Mouse (Mus musculus) heart, postnatal 0 days (tissue): ENCODE results near the gene Slc9a3r1.

Experiments used
- CTCF ChIP-seq: IDR thresholded peaks from 2 replicates; pipeline ENCODE4 v1.5.1; 2016; ENCODE audit warnings: antibody characterized with exemption, control low read depth, low read depth
- EP300 ChIP-seq: IDR thresholded peaks from 2 replicates; pipeline ENCODE4 v1.6.1; 2016; ENCODE audit warnings: antibody characterized with exemption, low read depth

- TF ChIP-seq CTCF (no peak), EP300 (no peak)
Observed at GRCm38 (mm10) chr11:115217439-115218410, 54.6 kb downstream of the Slc9a3r1 start.
